Mouse (Mus musculus): ENCODE measurements around the gene Fcgr1. TPM values are rescaled to one million over a fixed set of nuclear protein-coding genes. Genes with fewer than 3 reads are reported as not detected.
"Not testable (repeated sequence)": the region's sequence is repeated elsewhere in the genome, so short reads cannot be mapped to it uniquely, and the experiment has no call there.

Gene Fcgr1
- under 1 TPM; 0.57 to 0.70 TPM for total RNA-seq (2021)

GRCm38 (mm10) chr3:96293787-96294186 is at the start of gene Fcgr1:
Gene Fcgr1 (minus strand): TSS chr3:96293969.
- no peak for DNase-seq

- DNase-seq: not testable (repeated sequence)
Measured at GRCm38 (mm10) chr3:96342652-96343051, 48.9 kb upstream of the Fcgr1 start.

GRCm38 (mm10) chr3:96342100-96342499 is 48.3 kb upstream of the Fcgr1 start:
- DNase-seq: not testable (repeated sequence)

GRCm38 (mm10) chr3:96340611-96341312 is 47.0 kb upstream of the Fcgr1 start:
- DNase-seq: no peak

- no peak for DNase-seq
Measured at GRCm38 (mm10) chr3:96338849-96339480, 45.2 kb upstream of the Fcgr1 start.

- no peak for DNase-seq
Measured at GRCm38 (mm10) chr3:96338043-96338442, 44.3 kb upstream of the Fcgr1 start.

- DNase-seq: no peak
Measured at GRCm38 (mm10) chr3:96337269-96337668, 43.5 kb upstream of the Fcgr1 start.

GRCm38 (mm10) chr3:96336636-96337035 is 42.9 kb upstream of the Fcgr1 start:
- DNase-seq: no peak

GRCm38 (mm10) chr3:96335591-96335990 is 41.8 kb upstream of the Fcgr1 start:
- no peak for DNase-seq

GRCm38 (mm10) chr3:96335163-96335550 is 41.4 kb upstream of the Fcgr1 start:
- DNase-seq: no peak

GRCm38 (mm10) chr3:96334175-96335162 is 40.7 kb upstream of the Fcgr1 start:
- DNase-seq: no peak

- no peak for DNase-seq
Measured at GRCm38 (mm10) chr3:96333396-96334174, 39.8 kb upstream of the Fcgr1 start.

- DNase-seq: no peak
Measured at GRCm38 (mm10) chr3:96332631-96333395, 39.0 kb upstream of the Fcgr1 start.

GRCm38 (mm10) chr3:96332000-96332399 is 38.2 kb upstream of the Fcgr1 start:
- no peak for DNase-seq

- DNase-seq: no peak
Measured at GRCm38 (mm10) chr3:96331438-96331837, 37.7 kb upstream of the Fcgr1 start.

- DNase-seq: no peak
Measured at GRCm38 (mm10) chr3:96330603-96331002, 36.8 kb upstream of the Fcgr1 start.

- DNase-seq: no peak
Measured at GRCm38 (mm10) chr3:96330181-96330580, 36.4 kb upstream of the Fcgr1 start.

GRCm38 (mm10) chr3:96328730-96329387 is 35.1 kb upstream of the Fcgr1 start:
- no peak for DNase-seq

- peak; percentile 44 for DNase-seq
Measured at GRCm38 (mm10) chr3:96328060-96328729, 34.4 kb upstream of the Fcgr1 start.

- DNase-seq: no peak
Measured at GRCm38 (mm10) chr3:96327647-96328046, 33.9 kb upstream of the Fcgr1 start.

Data from heart, postnatal 4 days (tissue).